Mouse (Mus musculus) MEL (cell line): ENCODE data around the gene Rala. TPM values are rescaled to one million over a fixed set of nuclear protein-coding genes. Genes with fewer than 3 reads are reported as not detected.

Experiments used
- DNase-seq: peaks from one replicate; pipeline ENCODE4 v3.0.0; 2011; ENCODE audit warnings: low read depth, low spot score
- H3K27ac ChIP-seq: 2 replicates; pipeline ENCODE4 v1.5.1; 2012; ENCODE audit warnings: low read depth, mild to moderate bottlenecking, control low read depth, low read length, moderate library complexity; ENCODE audit not compliant: control insufficient read depth
- H3K27me3 ChIP-seq, 2 experiments: fragments of 150-350 bp in 1 of 2; sonication (generic) in 1 of 2; 2 replicates each; pipeline ENCODE4 v1.6.1; 2012; ENCODE audit warnings: low read length in 2 of 2, mild to moderate bottlenecking in 2 of 2, improper control_type of control experiment in 1 of 2, moderate library complexity in 1 of 2; ENCODE audit not compliant: insufficient read depth in 2 of 2, control insufficient read depth in 1 of 2
- H3K36me3 ChIP-seq, 2 experiments: 2 replicates each; pipeline ENCODE4 v1.6.1; 2012 to 2014; ENCODE audit warnings: low read length in 2 of 2, improper control_type of control experiment in 1 of 2, inconsistent platforms in 1 of 2, mild to moderate bottlenecking in 1 of 2; ENCODE audit not compliant: insufficient read depth in 2 of 2, control insufficient read depth in 1 of 2
- H3K4me1 ChIP-seq, 2 experiments: fragments of 150-350 bp in 1 of 2; sonication (generic) in 1 of 2; 2 replicates each; pipeline ENCODE4 v1.6.1; 2012; ENCODE audit warnings: low read length in 2 of 2, improper control_type of control experiment in 1 of 2, mild to moderate bottlenecking in 1 of 2; ENCODE audit not compliant: insufficient read depth in 2 of 2, control insufficient read depth in 1 of 2
- H3K4me3 ChIP-seq, 2 experiments: fragments of 150-350 bp in 1 of 2; sonication (generic) in 1 of 2; 2 replicates each; pipeline ENCODE4 v1.5.1; 2012; ENCODE audit warnings: low read depth in 2 of 2, low read length in 2 of 2, mild to moderate bottlenecking in 2 of 2, moderate library complexity in 2 of 2, control low read depth in 1 of 2, improper control_type of control experiment in 1 of 2; ENCODE audit not compliant: control insufficient read depth in 1 of 2, insufficient read depth in 1 of 2
- H3K79me2 ChIP-seq: 2 replicates; pipeline ENCODE4 v1.6.1; 2012; ENCODE audit warnings: mild to moderate bottlenecking, low read length, moderate library complexity; ENCODE audit not compliant: control insufficient read depth, poor library complexity, insufficient read depth
- H3K9ac ChIP-seq: 2 replicates; pipeline ENCODE4 v1.6.1; 2012; ENCODE audit warnings: low read depth, mild to moderate bottlenecking, control low read depth, low read length, moderate library complexity; ENCODE audit not compliant: control insufficient read depth, poor library complexity, severe bottlenecking
- H3K9me3 ChIP-seq: fragments of 150-350 bp; sonication (generic); replicated peaks from 2 replicates; pipeline ENCODE4 v1.6.1; 2012; ENCODE audit warnings: mild to moderate bottlenecking, low read length, improper control_type of control experiment, moderate library complexity; ENCODE audit not compliant: insufficient read depth
- CHD1 ChIP-seq: IDR thresholded peaks from 2 replicates; pipeline ENCODE4 v1.6.1; 2012; ENCODE audit warnings: low read depth, mild to moderate bottlenecking, inconsistent platforms, low read length, improper control_type of control experiment
- JUND ChIP-seq: IDR thresholded peaks from 2 replicates; pipeline ENCODE4 v1.6.1; 2011; ENCODE audit warnings: low read depth, mild to moderate bottlenecking, improper control_type of control experiment, low read length
- KAT2A ChIP-seq: conservative IDR thresholded peaks from 2 replicates; pipeline ENCODE4 v1.6.1; 2012; ENCODE audit warnings: low read depth, low read length, improper control_type of control experiment, inconsistent platforms
- POLR2AphosphoS5 ChIP-seq: IDR thresholded peaks from 2 replicates; pipeline ENCODE4 v1.6.1; 2012; ENCODE audit warnings: low read depth, borderline replicate concordance, mild to moderate bottlenecking, inconsistent platforms, low read length, moderate library complexity, mixed read lengths
- SIN3A ChIP-seq: IDR thresholded peaks from 2 replicates; pipeline ENCODE4 v1.6.1; 2012; ENCODE audit warnings: low read length, improper control_type of control experiment, inconsistent platforms
- TAL1 ChIP-seq: IDR thresholded peaks from 2 replicates; pipeline ENCODE4 v1.6.1; 2012; ENCODE audit warnings: mild to moderate bottlenecking, inconsistent platforms, low read length, moderate library complexity, mixed read lengths
- ZKSCAN1 ChIP-seq: IDR thresholded peaks from 2 replicates; pipeline ENCODE4 v1.6.1; 2012; ENCODE audit warnings: low read depth, mild to moderate bottlenecking, inconsistent platforms, low read length, improper control_type of control experiment, moderate library complexity
- ZMIZ1 ChIP-seq: IDR thresholded peaks from 2 replicates; pipeline ENCODE4 v1.6.1; 2012; ENCODE audit warnings: low read depth, mild to moderate bottlenecking, inconsistent platforms, low read length, improper control_type of control experiment, moderate library complexity
- polyA plus RNA-seq, 2 experiments: library from polyadenylated mRNA; stranded (reverse) in 1 of 2; unstranded in 1 of 2; fragments of >175 nt in 1 of 2; fragments of >200 nt in 1 of 2; gene quantifications; 2 replicates each; pipeline versions ENCODE4 v1.2.1 to v1.2.4; 2012; ENCODE audit warnings: low replicate concordance in 2 of 2, low read depth in 1 of 2; ENCODE audit not compliant: insufficient read length in 2 of 2, insufficient read depth in 1 of 2, missing spikeins in 1 of 2
- total RNA-seq: library from RNA; depleted of rRNA; stranded (reverse); fragments of 300-350 nt; gene quantifications from 2 replicates; pipeline ENCODE4 v1.2.3, GENCODE M21; 2012; rRNA removed

Gene Rala
- total and polyA plus RNA-seq, 3 experiments = 12.9 to 30.7 TPM; not detected in 1

GRCm38 (mm10) chr13:17836808-17837207, 107.2 kb downstream of the Rala start (continued):
- TF ChIP-seq ZMIZ1 (no peak), POLR2AphosphoS5 (no peak)

GRCm38 (mm10) chr13:17832940-17833339, 111.1 kb downstream of the Rala start:
- H3K27me3 ChIP-seq = no peaks in the 10 kb centered on the region
- peaks cover 0 to 5% of the 10 kb centered on the region in 2 experiments; a peak in 2 of 4 replicates for H3K36me3 ChIP-seq
- no peak overlapping the region for H3K27ac ChIP-seq
- no peak overlapping the region for H3K9ac ChIP-seq
- TF ChIP-seq CHD1 (no peak), SIN3A (no peak), KAT2A (no peak), JUND (no peak), TAL1 (no peak), ZKSCAN1 (no peak)
- H3K4me1 ChIP-seq = peaks cover 0 to 11% of the 10 kb centered on the region in 2 experiments; a peak in 2 of 4 replicates
- H3K9me3 ChIP-seq = no peaks in the 10 kb centered on the region
- DNase-seq = no peak
- no peaks in the 10 kb centered on the region for H3K79me2 ChIP-seq
- no peak overlapping the region for H3K4me3 ChIP-seq

Other genes with a start within 250 kb of the Rala start
- 20.1 and 21.4 TPM in 2 replicates for gene Mplkip, start 249.0 kb downstream of the Rala start, total RNA-seq
- 10 to 100 TPM in 1 of 2 experiments, not detected in 1; 39.1 TPM for gene Mplkip, start 249.0 kb downstream of the Rala start, polyA plus RNA-seq
- 1.0 and 1.2 TPM in 2 replicates for gene Sugct, start 248.7 kb downstream of the Rala start, total RNA-seq
- gene Sugct, start 248.7 kb downstream of the Rala start, polyA plus RNA-seq = 1 to 10 TPM in 1 of 2 experiments, not detected in 1; 3.0 TPM
- gene Cdk13, start 139.1 kb downstream of the Rala start, total RNA-seq = 27.2 and 28.7 TPM in 2 replicates
- 10 to 100 TPM in 1 of 2 experiments, not detected in 1; 43.7 TPM for gene Cdk13, start 139.1 kb downstream of the Rala start, polyA plus RNA-seq
- 14.8 and 19.7 TPM in 2 replicates for gene Yae1d1, start 49.1 kb upstream of the Rala start, total RNA-seq
- gene Yae1d1, start 49.1 kb upstream of the Rala start, polyA plus RNA-seq = 1 to 10 TPM in 1 of 2 experiments, not detected in 1; 9.4 TPM